Mouse (Mus musculus): ENCODE results near the gene Ngly1.
"Not testable (repeated sequence)": the region's sequence is repeated elsewhere in the genome, so short reads cannot be mapped to it uniquely, and the experiment has no call there.

Ngly1 gene

GRCm38 (mm10) chr14:16260541-16260940 lies 11.5 kb downstream of the Ngly1 start:
- no peak for DNase-seq (ENCODE audit: low spot score in 2 of 2)

GRCm38 (mm10) chr14:16261869-16262268 lies 12.8 kb downstream of the Ngly1 start:
- no peak for DNase-seq (ENCODE audit: low spot score in 2 of 2)

GRCm38 (mm10) chr14:16267028-16267427 lies 17.9 kb downstream of the Ngly1 start:
- no peak for DNase-seq (ENCODE audit: low spot score in 2 of 2)

GRCm38 (mm10) chr14:16269776-16270175 lies 20.7 kb downstream of the Ngly1 start:
- no peak for DNase-seq (ENCODE audit: low spot score in 2 of 2)

GRCm38 (mm10) chr14:16273677-16274076 lies 24.6 kb downstream of the Ngly1 start:
- DNase-seq (ENCODE audit: low spot score in 2 of 2), result no peak

GRCm38 (mm10) chr14:16279196-16279595 lies 30.1 kb downstream of the Ngly1 start:
- DNase-seq (ENCODE audit: low spot score in 2 of 2), result no peak

GRCm38 (mm10) chr14:16283966-16284365 lies 34.9 kb downstream of the Ngly1 start:
- no peak for DNase-seq (ENCODE audit: low spot score in 2 of 2)

GRCm38 (mm10) chr14:16292371-16292770 lies 43.3 kb downstream of the Ngly1 start:
- DNase-seq (ENCODE audit: low spot score in 2 of 2), result no peak

GRCm38 (mm10) chr14:16293015-16293414 lies 43.9 kb downstream of the Ngly1 start:
- no peak for DNase-seq (ENCODE audit: low spot score in 2 of 2)

- no peak for DNase-seq (ENCODE audit: low spot score in 2 of 2)
Observed at GRCm38 (mm10) chr14:16293921-16294320, 44.8 kb downstream of the Ngly1 start.

- DNase-seq (ENCODE audit: low spot score in 2 of 2), result no peak
Observed at GRCm38 (mm10) chr14:16296816-16297468, 47.9 kb downstream of the Ngly1 start.

- no peak for DNase-seq (ENCODE audit: low spot score in 2 of 2)
Observed at GRCm38 (mm10) chr14:16301735-16302134, 52.7 kb downstream of the Ngly1 start.

GRCm38 (mm10) chr14:16302688-16303087 lies 53.6 kb downstream of the Ngly1 start:
- DNase-seq (ENCODE audit: low spot score in 2 of 2), result no peak

- no peak for DNase-seq (ENCODE audit: low spot score in 2 of 2)
Observed at GRCm38 (mm10) chr14:16310791-16311190, 61.7 kb downstream of the Ngly1 start.

GRCm38 (mm10) chr14:16312599-16312998 lies 63.5 kb downstream of the Ngly1 start:
- DNase-seq (ENCODE audit: low spot score in 2 of 2), result no peak

- DNase-seq (ENCODE audit: low spot score in 2 of 2), result not testable (repeated sequence)
Observed at GRCm38 (mm10) chr14:16313073-16313472, 64.0 kb downstream of the Ngly1 start.

GRCm38 (mm10) chr14:16313936-16314521 lies 64.9 kb downstream of the Ngly1 start:
- no peak for DNase-seq (ENCODE audit: low spot score in 2 of 2)

GRCm38 (mm10) chr14:16314842-16315241 lies 65.8 kb downstream of the Ngly1 start:
- no peak for DNase-seq (ENCODE audit: low spot score in 2 of 2)

- no peak for DNase-seq (ENCODE audit: low spot score in 2 of 2)
Observed at GRCm38 (mm10) chr14:16316715-16317114, 67.6 kb downstream of the Ngly1 start.

GRCm38 (mm10) chr14:16319818-16320217 lies 70.7 kb downstream of the Ngly1 start:
- no peak for DNase-seq (ENCODE audit: low spot score in 2 of 2)

GRCm38 (mm10) chr14:16324394-16324793 lies 75.3 kb downstream of the Ngly1 start:
- no peak for DNase-seq (ENCODE audit: low spot score in 2 of 2)

- DNase-seq (ENCODE audit: low spot score in 2 of 2), result no peak
Observed at GRCm38 (mm10) chr14:16325208-16325607, 76.1 kb downstream of the Ngly1 start.

- no peak for DNase-seq (ENCODE audit: low spot score in 2 of 2)
Observed at GRCm38 (mm10) chr14:16328531-16328930, 79.5 kb downstream of the Ngly1 start.

Data from spleen, postnatal 14 days (tissue).